Mouse (Mus musculus) cortical plate, adult 2 months (tissue): ENCODE results near the gene Fryl.

Experiments used
- CTCF ChIP-seq: fragments of 200-500 bp; IDR thresholded peaks from 2 replicates; pipeline ENCODE4 v1.5.1; 2011; ENCODE audit warnings: mild to moderate bottlenecking, control low read depth, low read length; ENCODE audit not compliant: insufficient read depth; ENCODE audit errors: extremely low read depth
- POLR2A ChIP-seq: fragments of 200-500 bp; IDR thresholded peaks from 2 replicates; pipeline ENCODE4 v1.6.1; 2011; ENCODE audit warnings: mild to moderate bottlenecking, low read length, control low read depth; ENCODE audit not compliant: insufficient read depth; ENCODE audit errors: extremely low read depth

DNA sequence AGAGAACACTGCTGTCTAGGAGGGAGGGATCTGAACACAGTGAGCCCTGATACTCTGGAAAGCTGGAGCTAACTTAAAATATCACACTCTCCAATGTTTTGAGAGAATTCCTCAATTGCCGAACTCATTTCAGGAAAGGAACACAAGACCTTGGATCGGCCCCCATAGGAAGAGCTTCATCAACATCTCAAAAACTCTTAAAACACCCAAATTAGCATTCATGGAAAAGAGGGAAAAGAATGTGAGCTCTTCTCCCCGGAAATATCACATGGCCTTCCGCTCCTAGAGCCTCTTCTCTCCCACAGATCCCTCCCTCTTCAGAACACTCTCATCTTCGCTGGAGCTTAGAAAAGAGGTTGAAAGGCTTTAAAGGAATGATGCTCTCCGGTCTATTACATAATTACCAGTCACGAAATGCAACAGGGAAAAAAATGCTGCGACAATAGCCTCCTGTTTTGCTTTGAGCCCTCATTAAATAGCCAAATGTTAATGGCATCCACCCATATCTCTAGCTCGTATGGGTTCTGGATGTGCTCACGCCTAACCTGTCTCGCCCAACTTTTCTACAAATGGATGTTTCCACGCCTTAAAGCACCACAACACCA lies 84.4 kb downstream of the Fryl start:
- no peak for TF ChIP-seq CTCF
- TF ChIP-seq POLR2A, result no peak
